Mouse (Mus musculus): ENCODE measurements around the gene Dscaml1. TPM values are rescaled to one million over a fixed set of nuclear protein-coding genes. Genes with fewer than 3 reads are reported as not detected.

The Dscaml1 gene
- polyA plus RNA-seq, 1 experiment: 11.3 TPM

- 16% methylated on average over 3 of the region's 3 CpGs for WGBS
- no peak for TF ChIP-seq CTCF (IDR thresholded peaks at IDR 0.05; ENCODE audit: borderline replicate concordance, control insufficient read depth, extremely low read depth, insufficient read depth, low read length, poor library complexity)
- TF ChIP-seq POLR2A (IDR thresholded peaks at IDR 0.05; ENCODE audit: control insufficient read depth, extremely low read depth, insufficient read depth, low read length, poor library complexity): no peak
- Histone ChIP-seq H3K27me3 (ENCODE audit: control insufficient read depth, insufficient read depth, low read length) (no peaks in the 10 kb centered on the region), H3K36me3 (ENCODE audit: control insufficient read depth, insufficient read depth, low read length) (no peaks in the 10 kb centered on the region), H3K4me3 (ENCODE audit: control insufficient read depth, insufficient read depth, low read length) (no peak overlapping the region), H3K27ac (ENCODE audit: control insufficient read depth, insufficient read depth, low read length) (no peak overlapping the region), H3K4me1 (replicated peaks; ENCODE audit: control insufficient read depth, insufficient read depth, low read length) (no peaks in the 10 kb centered on the region)
- no peak for DNase-seq
These were observed 278.0 kb downstream of the Dscaml1 start for GRCm38 (mm10) chr9:45704441-45704840.

DNA sequence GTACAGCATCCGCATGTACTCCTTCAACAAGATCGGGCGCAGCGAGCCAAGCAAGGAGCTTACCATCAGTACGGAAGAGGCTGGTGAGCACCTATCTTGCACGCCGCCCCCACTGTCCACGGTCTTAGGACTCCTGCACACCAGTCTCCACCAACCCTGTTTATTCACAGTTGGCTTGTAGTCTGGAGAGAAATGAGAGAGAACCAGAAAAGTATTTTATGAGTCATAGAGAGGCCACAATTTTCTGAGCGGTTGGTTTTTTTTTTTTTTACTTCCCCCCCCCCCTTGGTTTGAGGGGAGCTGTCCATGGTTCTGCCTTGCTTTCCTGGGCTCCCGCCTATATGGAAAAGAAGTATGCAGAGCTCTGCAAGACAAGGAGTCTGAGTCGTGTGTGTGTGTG, 283.9 kb downstream of the Dscaml1 start:
- H3K27ac ChIP-seq (ENCODE audit: control insufficient read depth, insufficient read depth, low read length): no peak overlapping the region
- H3K36me3 ChIP-seq (ENCODE audit: control insufficient read depth, insufficient read depth, low read length): no peaks in the 10 kb centered on the region
- no peak overlapping the region for H3K4me3 ChIP-seq (ENCODE audit: control insufficient read depth, insufficient read depth, low read length)
- TF ChIP-seq POLR2A (IDR thresholded peaks at IDR 0.05; ENCODE audit: control insufficient read depth, extremely low read depth, insufficient read depth, low read length, poor library complexity) (no peak), CTCF (IDR thresholded peaks at IDR 0.05; ENCODE audit: borderline replicate concordance, control insufficient read depth, extremely low read depth, insufficient read depth, low read length, poor library complexity) (no peak)
- WGBS: 66% methylated on average over 11 of the region's 11 CpGs
- no peaks in the 10 kb centered on the region for H3K27me3 ChIP-seq (ENCODE audit: control insufficient read depth, insufficient read depth, low read length)
- DNase-seq: no peak
- no peaks in the 10 kb centered on the region for H3K4me1 ChIP-seq (replicated peaks; ENCODE audit: control insufficient read depth, insufficient read depth, low read length)

DNA sequence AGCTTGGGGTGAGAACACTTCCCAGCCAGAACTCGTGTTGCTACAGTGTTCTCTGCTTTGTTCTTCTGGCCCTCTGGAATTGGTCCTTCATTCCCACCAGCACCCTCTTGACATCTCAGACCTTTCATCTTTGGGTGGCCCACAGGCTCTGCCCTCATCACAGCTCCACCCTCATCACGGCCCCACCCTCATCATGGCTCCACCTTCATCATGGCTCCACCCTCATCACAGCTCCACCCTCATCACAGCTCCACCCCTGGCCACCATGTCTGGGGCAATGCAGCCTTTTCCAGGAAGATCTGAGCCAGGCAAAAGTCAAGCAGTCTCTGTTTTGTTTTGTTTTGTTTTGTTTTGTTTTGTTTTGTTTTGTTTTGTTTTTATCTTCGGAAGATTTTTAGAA, 289.0 kb downstream of the Dscaml1 start:
- H3K27me3 ChIP-seq (ENCODE audit: control insufficient read depth, insufficient read depth, low read length): no peaks in the 10 kb centered on the region
- H3K4me1 ChIP-seq (replicated peaks; ENCODE audit: control insufficient read depth, insufficient read depth, low read length): no peaks in the 10 kb centered on the region
- H3K36me3 ChIP-seq (ENCODE audit: control insufficient read depth, insufficient read depth, low read length): no peaks in the 10 kb centered on the region
- no peak for TF ChIP-seq POLR2A (IDR thresholded peaks at IDR 0.05; ENCODE audit: control insufficient read depth, extremely low read depth, insufficient read depth, low read length, poor library complexity)
- TF ChIP-seq CTCF (IDR thresholded peaks at IDR 0.05; ENCODE audit: borderline replicate concordance, control insufficient read depth, extremely low read depth, insufficient read depth, low read length, poor library complexity): no peak
- no peak for DNase-seq
- 66% methylated on average over 3 of the region's 3 CpGs for WGBS
- H3K4me3 ChIP-seq (ENCODE audit: control insufficient read depth, insufficient read depth, low read length): no peak overlapping the region
- no peak overlapping the region for H3K27ac ChIP-seq (ENCODE audit: control insufficient read depth, insufficient read depth, low read length)

- DNase-seq: no peak
- Histone ChIP-seq H3K36me3 (ENCODE audit: control insufficient read depth, insufficient read depth, low read length) (no peaks in the 10 kb centered on the region), H3K4me1 (replicated peaks; ENCODE audit: control insufficient read depth, insufficient read depth, low read length) (no peaks in the 10 kb centered on the region), H3K27me3 (ENCODE audit: control insufficient read depth, insufficient read depth, low read length) (no peaks in the 10 kb centered on the region), H3K4me3 (ENCODE audit: control insufficient read depth, insufficient read depth, low read length) (no peak overlapping the region), H3K27ac (ENCODE audit: control insufficient read depth, insufficient read depth, low read length) (no peak overlapping the region)
- WGBS: 74% methylated on average over 7 of the region's 7 CpGs
- TF ChIP-seq CTCF (IDR thresholded peaks at IDR 0.05; ENCODE audit: borderline replicate concordance, control insufficient read depth, extremely low read depth, insufficient read depth, low read length, poor library complexity): no peak
- no peak for TF ChIP-seq POLR2A (IDR thresholded peaks at IDR 0.05; ENCODE audit: control insufficient read depth, extremely low read depth, insufficient read depth, low read length, poor library complexity)
These were observed 293.6 kb downstream of the Dscaml1 start for GRCm38 (mm10) chr9:45719997-45720396.

DNA sequence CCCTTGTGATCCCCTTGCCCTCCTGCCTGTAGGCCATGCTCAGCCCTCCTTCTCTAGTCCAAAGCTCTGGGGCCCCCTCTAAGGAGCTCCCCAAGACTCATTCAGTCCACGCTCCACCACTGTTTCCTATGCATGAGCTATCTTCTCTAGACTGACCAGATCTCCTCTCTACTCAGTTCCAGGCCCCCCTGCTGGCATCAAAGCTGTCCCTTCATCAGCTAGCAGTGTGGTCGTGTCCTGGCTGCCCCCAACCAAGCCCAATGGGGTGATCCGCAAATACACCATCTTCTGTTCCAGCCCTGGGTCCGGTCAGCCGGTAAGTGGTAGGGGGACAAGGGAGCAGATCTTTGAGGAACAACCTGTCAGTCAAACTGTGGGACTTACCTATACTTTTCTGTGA, 305.4 kb downstream of the Dscaml1 start:
- Histone ChIP-seq H3K27me3 (ENCODE audit: control insufficient read depth, insufficient read depth, low read length) (no peaks in the 10 kb centered on the region), H3K4me3 (ENCODE audit: control insufficient read depth, insufficient read depth, low read length) (no peak overlapping the region), H3K27ac (ENCODE audit: control insufficient read depth, insufficient read depth, low read length) (no peak overlapping the region), H3K4me1 (replicated peaks; ENCODE audit: control insufficient read depth, insufficient read depth, low read length) (no peaks in the 10 kb centered on the region), H3K36me3 (ENCODE audit: control insufficient read depth, insufficient read depth, low read length) (no peaks in the 10 kb centered on the region)
- TF ChIP-seq POLR2A (IDR thresholded peaks at IDR 0.05; ENCODE audit: control insufficient read depth, extremely low read depth, insufficient read depth, low read length, poor library complexity): no peak
- no peak for TF ChIP-seq CTCF (IDR thresholded peaks at IDR 0.05; ENCODE audit: borderline replicate concordance, control insufficient read depth, extremely low read depth, insufficient read depth, low read length, poor library complexity)
- 95% methylated on average over 5 of the region's 5 CpGs for WGBS
- no peak for DNase-seq

- H3K4me1 ChIP-seq (replicated peaks; ENCODE audit: control insufficient read depth, insufficient read depth, low read length): no peaks in the 10 kb centered on the region
- DNase-seq: no peak
- TF ChIP-seq POLR2A (IDR thresholded peaks at IDR 0.05; ENCODE audit: control insufficient read depth, extremely low read depth, insufficient read depth, low read length, poor library complexity): no peak
- TF ChIP-seq CTCF (IDR thresholded peaks at IDR 0.05; ENCODE audit: borderline replicate concordance, control insufficient read depth, extremely low read depth, insufficient read depth, low read length, poor library complexity): no peak
- no peaks in the 10 kb centered on the region for H3K27me3 ChIP-seq (ENCODE audit: control insufficient read depth, insufficient read depth, low read length)
- no peak overlapping the region for H3K4me3 ChIP-seq (ENCODE audit: control insufficient read depth, insufficient read depth, low read length)
- H3K27ac ChIP-seq (ENCODE audit: control insufficient read depth, insufficient read depth, low read length): no peak overlapping the region
- H3K36me3 ChIP-seq (ENCODE audit: control insufficient read depth, insufficient read depth, low read length): no peaks in the 10 kb centered on the region
- 51% methylated on average over 6 of the region's 6 CpGs for WGBS
These were observed 306.8 kb downstream of the Dscaml1 start for GRCm38 (mm10) chr9:45733246-45733645.

Measured in thymus, adult 2 months (tissue).